Mouse (Mus musculus) stomach, postnatal 0 days (tissue): ENCODE results near the gene Akap5. TPM values are rescaled to one million over a fixed set of nuclear protein-coding genes. Genes with fewer than 3 reads are reported as not detected.

Source experiments
- ATAC-seq: fragments of 200-750 bp; cut with Nextera tagmentation; 2 replicates; pipeline ENCODE4 v1.8.0; 2017; ENCODE audit not compliant: low FRiP score, low TSS enrichment
- DNase-seq: peaks from one replicate; pipeline ENCODE4 v3.0.0-alpha.2; 2016; ENCODE audit warnings: low spot score
- H3K27ac ChIP-seq: fragments of 300-500 bp; sonication (generic); replicated peaks from 2 replicates; pipeline ENCODE4 v1.5.1; 2014; ENCODE audit warnings: mild to moderate bottlenecking, control low read depth
- H3K27me3 ChIP-seq: fragments of 300-500 bp; sonication (generic); 2 replicates; pipeline ENCODE4 v1.6.1; 2014; ENCODE audit warnings: low read length; ENCODE audit not compliant: control insufficient read depth, insufficient read depth
- H3K36me3 ChIP-seq: fragments of 300-500 bp; sonication (generic); 2 replicates; pipeline ENCODE4 v1.6.1; 2014; ENCODE audit warnings: low read length, mixed read lengths; ENCODE audit not compliant: control insufficient read depth, insufficient read depth
- H3K4me1 ChIP-seq: fragments of 300-500 bp; sonication (generic); replicated peaks from 2 replicates; pipeline ENCODE4 v1.6.1; 2014; ENCODE audit warnings: antibody characterized with exemption; ENCODE audit not compliant: control insufficient read depth, insufficient read depth
- H3K4me2 ChIP-seq: fragments of 300-500 bp; sonication (generic); replicated peaks from 2 replicates; pipeline ENCODE4 v1.6.1; 2014; ENCODE audit warnings: low read depth, mild to moderate bottlenecking, control low read depth, moderate library complexity
- H3K4me3 ChIP-seq: fragments of 300-500 bp; sonication (generic); 2 replicates; pipeline ENCODE4 v1.5.1; 2014; ENCODE audit warnings: low read depth, low read length, control low read depth
- H3K9ac ChIP-seq: fragments of 300-500 bp; sonication (generic); 2 replicates; pipeline ENCODE4 v1.6.1; 2014; ENCODE audit warnings: mild to moderate bottlenecking, low read length, control low read depth, mixed read lengths
- H3K9me3 ChIP-seq: fragments of 300-500 bp; sonication (generic); 2 replicates; pipeline ENCODE4 v1.6.1; 2016; ENCODE audit warnings: low read length; ENCODE audit not compliant: control insufficient read depth
- CTCF ChIP-seq: IDR thresholded peaks from 2 replicates; pipeline ENCODE4 v1.5.1; 2016; ENCODE audit warnings: antibody characterized with exemption, low read depth, mild to moderate bottlenecking, moderate library complexity
- EP300 ChIP-seq: optimal IDR thresholded peaks from 2 replicates; pipeline ENCODE3; 2016; ENCODE audit warnings: antibody characterized with exemption
- WGBS: fragments of 180-500 bp; shearing (Covaris S2); extraction: QIAGEN DNeasy Blood & Tissue Kit; methylation state at CpG from one replicate; pipeline ENCODE4 v1.1.7; 2014; 5-methylcytosine and 5-hydroxymethylcytosine counted together
- polyA plus RNA-seq: library from polyadenylated mRNA; unstranded; fragments of >200 nt; fragmentation: Nextera tagmentation; extraction: Ambion mirVana; gene quantifications from 2 replicates; pipeline ENCODE4 v1.2.1, GENCODE M21; 2015

Gene Akap5
- polyA plus RNA-seq, 1 experiment from 2014 or later: 2.0 TPM

DNA sequence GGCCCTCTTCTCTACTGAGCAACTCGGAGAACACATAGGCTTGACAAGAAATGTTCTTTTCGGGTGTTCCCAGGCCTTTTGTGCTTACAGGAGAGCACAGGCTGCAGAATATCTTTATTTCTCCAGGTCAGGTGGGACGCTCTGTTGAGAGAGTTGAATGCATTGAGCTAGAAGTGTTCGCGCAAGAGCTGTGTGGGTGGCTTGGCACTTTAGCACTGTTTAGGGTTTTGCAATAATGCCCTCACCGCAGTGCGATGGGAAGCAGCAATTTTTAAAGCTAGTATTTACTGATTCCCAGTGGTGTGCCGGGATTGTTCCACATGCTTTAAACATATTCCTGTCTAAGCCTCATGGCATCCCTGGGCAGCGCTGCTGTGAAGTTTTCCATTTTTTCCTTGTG lies 13.5 kb upstream of the Akap5 start:
- H3K27me3 ChIP-seq: no peaks in the 10 kb centered on the region
- TF ChIP-seq EP300: no peak
- no peak for TF ChIP-seq CTCF
- no peak overlapping the region for H3K4me3 ChIP-seq
- DNase-seq: no peak
- no peak overlapping the region for H3K4me2 ChIP-seq
- H3K9ac ChIP-seq: no peak overlapping the region
- no peaks in the 10 kb centered on the region for H3K9me3 ChIP-seq
- no peaks in the 10 kb centered on the region for H3K4me1 ChIP-seq
- peaks cover 6% of the 10 kb centered on the region for H3K36me3 ChIP-seq
- peak overlapping the region; percentile 73; the same call in 1 of the 2 replicates for H3K27ac ChIP-seq
- ATAC-seq: no peak
- 76% methylated on average over 9 of the region's 9 CpGs for WGBS

GRCm38 (mm10) chr12:76311951-76312350 lies 12.7 kb upstream of the Akap5 start:
- 57% methylated on average over 8 of the region's 8 CpGs for WGBS
- H3K4me3 ChIP-seq: no peak overlapping the region
- H3K36me3 ChIP-seq: peaks cover 6% of the 10 kb centered on the region
- H3K9ac ChIP-seq: no peak overlapping the region
- no peaks in the 10 kb centered on the region for H3K4me1 ChIP-seq
- H3K27ac ChIP-seq: peak overlapping the region; percentile 73
- DNase-seq (peak; percentile 63), ATAC-seq (peak; percentile 96)
- H3K4me2 ChIP-seq: no peak overlapping the region
- no peaks in the 10 kb centered on the region for H3K27me3 ChIP-seq
- no peaks in the 10 kb centered on the region for H3K9me3 ChIP-seq
- TF ChIP-seq CTCF (no peak), EP300 (no peak)

DNA sequence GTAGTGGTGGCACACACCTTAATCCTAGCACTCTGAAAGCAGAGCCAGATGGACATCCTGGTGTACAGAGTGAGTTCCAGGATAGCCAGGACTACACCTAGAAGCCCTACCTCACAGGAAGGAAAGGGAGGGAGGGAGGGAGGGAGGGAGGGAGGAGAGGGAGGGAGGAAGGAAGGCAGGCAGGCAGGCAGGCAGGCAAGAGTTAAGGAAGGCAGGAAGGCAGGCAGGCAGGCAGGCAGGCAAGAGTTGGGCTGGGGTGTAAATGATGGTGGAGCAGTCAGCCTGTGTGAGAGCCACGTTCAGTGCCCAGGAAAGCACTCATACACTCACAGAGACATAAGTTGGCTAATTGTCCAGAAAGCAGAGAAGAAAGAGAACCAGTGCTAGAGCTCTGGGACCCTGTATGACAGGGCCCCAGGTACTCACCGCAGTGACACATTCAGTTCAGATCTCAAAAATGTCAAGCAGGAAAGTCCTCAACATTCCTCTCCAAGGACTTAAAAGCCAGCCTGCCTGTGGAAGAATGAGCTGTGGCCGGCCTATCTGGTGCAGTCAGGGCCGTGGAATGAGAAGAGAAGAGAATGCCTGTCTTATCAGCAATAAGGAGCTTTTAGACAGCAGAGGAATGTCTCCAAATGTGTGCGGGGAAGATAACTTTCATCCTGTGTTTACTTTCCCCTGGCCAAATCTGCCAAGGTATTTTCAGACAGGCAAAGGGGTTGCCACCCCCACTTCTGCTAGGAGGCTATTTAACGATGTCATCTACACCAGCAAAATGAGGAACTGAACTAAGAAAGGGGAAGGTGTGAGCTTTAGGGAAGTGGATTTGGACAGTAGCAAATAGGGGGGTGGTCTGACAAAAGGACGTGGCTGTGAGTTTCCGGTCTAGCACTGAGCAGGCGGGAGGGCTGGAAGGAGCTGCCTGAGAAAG lies 6.1 kb upstream of the Akap5 start:
- H3K4me2 ChIP-seq: no peak overlapping the region
- 29% methylated on average over 9 of the region's 9 CpGs for WGBS
- peak; percentile 71 for ATAC-seq
- TF ChIP-seq EP300 (no peak), CTCF (no peak)
- peak overlapping the region; percentile 30 for H3K27ac ChIP-seq
- no peak for DNase-seq
- H3K4me1 ChIP-seq: no peaks in the 10 kb centered on the region
- H3K4me3 ChIP-seq: no peak overlapping the region
- no peak overlapping the region for H3K9ac ChIP-seq
- peaks cover 3% of the 10 kb centered on the region for H3K36me3 ChIP-seq
- no peaks in the 10 kb centered on the region for H3K27me3 ChIP-seq
- H3K9me3 ChIP-seq: no peaks in the 10 kb centered on the region

DNA sequence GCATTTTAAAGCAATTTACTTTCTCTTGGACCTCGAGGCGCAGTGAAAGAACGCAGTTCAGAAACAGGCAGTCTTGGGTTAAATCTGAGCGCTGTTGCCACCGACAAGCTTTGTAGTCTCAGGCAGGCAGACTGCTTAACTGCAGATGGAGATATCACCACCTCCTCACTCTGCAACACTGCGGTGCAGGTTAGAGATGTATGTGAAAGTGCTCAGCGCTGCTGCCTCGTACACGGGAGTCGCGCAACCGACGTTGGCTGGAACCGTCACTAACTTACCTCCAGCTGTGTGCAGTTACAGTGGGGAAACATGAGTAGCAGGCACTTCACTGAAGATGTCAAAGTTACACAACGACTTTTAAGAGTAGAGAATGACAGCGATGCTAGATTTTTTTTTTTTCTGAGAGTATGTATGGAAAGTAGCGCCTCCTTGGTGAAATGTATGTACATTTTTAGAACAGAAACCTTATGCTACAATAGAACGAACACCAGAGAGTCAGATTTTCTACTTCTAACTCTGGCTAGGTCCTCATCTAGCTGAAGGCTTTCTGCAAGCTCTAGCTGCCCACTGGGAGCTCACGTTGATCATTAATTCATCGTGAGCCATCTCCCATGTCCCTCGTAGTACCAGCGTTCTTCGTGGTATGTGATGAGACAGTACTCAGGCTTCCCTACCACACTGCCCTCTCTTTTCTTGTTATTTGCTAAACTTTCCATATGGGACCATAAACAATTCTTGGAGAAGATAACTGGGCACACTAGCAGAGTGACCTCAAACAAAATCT lies 1.9 kb downstream of the Akap5 start:
- H3K4me3 ChIP-seq: no peak overlapping the region
- no peak for ATAC-seq
- no peaks in the 10 kb centered on the region for H3K9me3 ChIP-seq
- no peak for TF ChIP-seq EP300
- TF ChIP-seq CTCF: no peak
- H3K36me3 ChIP-seq: no peaks in the 10 kb centered on the region
- no peak overlapping the region for H3K27ac ChIP-seq
- no peak for DNase-seq
- no peaks in the 10 kb centered on the region for H3K4me1 ChIP-seq
- 89% methylated on average over 23 of the region's 23 CpGs for WGBS
- H3K27me3 ChIP-seq: no peaks in the 10 kb centered on the region
- no peak overlapping the region for H3K9ac ChIP-seq
- H3K4me2 ChIP-seq: no peak overlapping the region

DNA sequence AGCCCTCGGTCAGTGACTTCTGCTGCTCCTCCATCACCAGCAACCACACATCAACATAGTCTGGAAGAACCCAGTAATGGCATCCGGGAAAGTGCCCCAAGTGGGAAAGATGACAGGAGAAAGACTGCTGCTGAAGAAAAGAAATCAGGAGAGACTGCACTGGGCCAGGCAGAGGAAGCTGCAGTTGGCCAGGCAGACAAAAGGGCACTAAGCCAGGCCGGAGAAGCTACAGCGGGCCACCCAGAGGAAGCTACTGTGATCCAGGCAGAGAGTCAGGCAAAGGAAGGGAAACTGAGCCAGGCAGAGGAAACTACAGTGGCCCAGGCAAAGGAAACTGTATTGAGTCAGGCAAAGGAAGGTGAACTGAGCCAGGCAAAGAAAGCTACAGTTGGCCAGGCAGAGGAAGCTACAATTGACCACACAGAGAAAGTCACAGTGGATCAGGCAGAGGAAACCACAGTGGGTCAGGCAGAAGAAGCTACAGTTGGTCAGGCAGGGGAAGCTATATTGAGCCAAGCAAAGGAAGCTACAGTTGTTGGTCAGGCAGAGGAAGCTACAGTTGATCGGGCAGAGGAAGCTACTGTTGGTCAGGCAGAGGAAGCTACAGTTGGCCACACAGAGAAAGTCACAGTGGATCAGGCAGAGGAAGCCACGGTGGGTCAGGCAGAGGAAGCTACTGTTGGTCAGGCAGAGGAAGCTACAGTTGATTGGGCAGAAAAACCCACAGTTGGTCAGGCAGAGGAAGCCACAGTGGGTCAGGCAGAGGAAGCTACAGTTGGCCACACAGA lies 4.1 kb downstream of the Akap5 start:
- no peak overlapping the region for H3K9ac ChIP-seq
- WGBS: 88% methylated on average over 6 of the region's 6 CpGs
- no peak overlapping the region for H3K4me3 ChIP-seq
- H3K4me1 ChIP-seq: no peaks in the 10 kb centered on the region
- no peak for ATAC-seq
- TF ChIP-seq EP300 (no peak), CTCF (no peak)
- no peak overlapping the region for H3K4me2 ChIP-seq
- no peak for DNase-seq
- no peak overlapping the region for H3K27ac ChIP-seq
- no peaks in the 10 kb centered on the region for H3K27me3 ChIP-seq
- H3K36me3 ChIP-seq: no peaks in the 10 kb centered on the region
- H3K9me3 ChIP-seq: no peaks in the 10 kb centered on the region
